Mouse (Mus musculus) ES-CJ7 (cell line): ENCODE data around the gene Myo7a.

ENCODE experiments used
- DNase-seq: peaks from one replicate; pipeline ENCODE4 v3.0.0; 2011; ENCODE audit warnings: low read depth, low spot score

Myo7a gene

DNA sequence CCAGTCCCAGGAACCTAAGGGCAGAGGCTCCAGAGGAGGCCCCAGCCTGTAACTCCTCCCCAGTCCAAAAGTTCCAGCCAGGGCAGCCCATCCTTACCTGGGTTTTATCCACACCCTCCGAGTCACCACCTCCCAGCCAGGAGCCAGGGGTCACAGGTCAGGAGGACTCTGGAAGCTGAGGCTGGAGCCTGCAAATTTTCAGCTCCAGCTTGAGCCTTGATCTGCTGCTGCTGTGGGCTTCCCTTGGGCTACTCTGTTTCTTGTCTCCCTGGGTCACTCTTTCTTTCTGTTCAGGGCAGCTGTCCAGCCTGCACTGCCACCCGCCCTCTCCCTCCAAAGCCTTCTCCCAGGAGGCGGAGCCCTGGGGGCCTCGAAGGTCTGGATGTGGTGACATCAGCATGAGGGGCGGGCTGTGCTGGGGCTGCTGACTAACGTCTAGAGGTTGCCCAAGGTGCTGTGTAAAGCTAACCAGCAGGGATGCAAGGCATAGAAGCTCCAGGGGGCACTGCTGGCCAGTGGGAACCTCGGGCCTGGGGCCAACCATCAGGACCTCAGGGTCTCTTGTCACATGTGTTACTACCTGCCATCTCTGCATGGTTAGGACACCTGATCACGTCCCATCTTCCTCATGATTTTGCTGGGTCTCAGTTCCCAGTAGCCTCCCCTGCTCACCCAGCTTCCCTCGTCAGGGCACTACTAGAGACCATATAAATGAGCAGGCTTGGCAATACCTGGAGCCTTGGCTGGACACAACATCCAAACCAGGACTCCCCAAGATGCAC is at the start of gene Myo7a:
Gene Myo7a (minus strand): TSS at position 346 of the 782 bp plus-strand sequence.
- peak; percentile 16 for DNase-seq

DNA sequence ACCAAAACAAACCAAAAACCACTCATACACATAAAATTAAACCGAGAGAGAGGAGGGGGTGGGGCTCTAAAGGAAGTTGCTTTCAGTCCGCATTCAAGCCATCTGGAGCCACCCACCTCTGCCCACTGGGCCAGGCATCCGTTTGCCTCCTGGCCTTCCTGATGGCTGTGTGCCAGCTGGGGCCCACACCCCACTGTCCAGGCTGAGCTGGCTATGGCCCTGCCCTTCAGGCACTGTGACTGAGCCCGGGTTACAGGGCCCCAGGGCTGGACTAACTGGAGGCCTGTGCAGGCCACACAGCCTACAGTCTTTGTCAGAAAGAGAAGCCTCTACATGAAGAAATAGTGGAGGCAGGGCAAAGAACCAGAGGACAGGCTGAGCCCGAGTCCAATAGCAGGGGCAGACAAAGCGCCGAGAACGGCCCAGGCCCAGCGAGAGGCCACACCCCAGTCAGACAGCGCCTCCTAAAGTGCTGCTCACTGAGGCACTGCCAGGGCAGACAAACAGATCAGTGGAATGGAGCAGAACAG is 45.7 kb upstream of the Myo7a start:
- no peak for DNase-seq

DNA sequence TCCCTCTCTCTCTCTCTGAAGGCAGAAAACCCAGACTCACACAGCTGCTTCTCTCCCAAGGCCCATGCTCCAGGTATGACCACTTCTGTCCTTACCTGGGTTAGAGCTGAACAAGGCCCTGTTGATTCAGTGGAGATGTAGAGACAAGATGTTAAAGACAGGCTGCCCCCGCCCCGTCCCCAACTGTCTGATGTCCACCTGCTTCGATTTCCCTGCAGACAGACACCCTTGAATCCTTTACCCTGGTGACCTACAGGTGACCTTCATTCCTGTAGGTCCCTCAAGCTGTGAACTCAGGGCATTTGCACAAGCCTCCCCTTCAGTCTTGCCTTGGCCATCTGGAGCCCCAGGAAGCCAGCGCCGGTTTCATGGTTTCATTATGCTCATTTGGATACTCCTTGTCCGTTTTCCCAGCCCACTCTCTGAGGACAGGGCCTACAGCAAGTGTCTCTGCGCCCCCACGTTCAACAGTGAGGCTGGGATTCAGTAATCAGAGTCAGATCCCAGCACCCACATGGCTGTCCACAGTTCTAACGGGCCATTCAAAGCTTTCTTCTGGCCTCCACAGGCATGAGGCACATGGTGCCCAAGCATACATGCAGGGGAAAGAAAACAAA is 45.2 kb upstream of the Myo7a start:
- DNase-seq = no peak

DNA sequence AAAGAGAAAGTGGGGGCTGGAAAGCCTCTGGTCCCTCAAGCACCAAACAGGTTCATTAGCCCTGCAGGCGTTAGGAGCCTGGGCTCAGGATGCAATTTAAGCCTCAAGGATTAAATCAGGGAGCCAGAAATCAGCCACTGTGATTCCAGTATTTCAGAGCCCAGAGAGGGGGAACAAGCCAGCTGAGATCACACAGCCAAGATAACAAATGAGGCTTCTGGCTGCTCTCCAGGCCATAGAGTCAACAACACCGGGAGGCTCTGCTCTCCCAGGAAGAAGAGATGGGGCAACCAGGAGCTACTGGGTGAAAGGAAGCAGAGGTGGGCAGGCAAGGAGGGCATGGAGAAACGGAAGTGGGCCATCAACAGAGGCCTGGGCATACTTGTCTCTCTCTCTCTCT is 44.4 kb upstream of the Myo7a start:
- DNase-seq = no peak

DNA sequence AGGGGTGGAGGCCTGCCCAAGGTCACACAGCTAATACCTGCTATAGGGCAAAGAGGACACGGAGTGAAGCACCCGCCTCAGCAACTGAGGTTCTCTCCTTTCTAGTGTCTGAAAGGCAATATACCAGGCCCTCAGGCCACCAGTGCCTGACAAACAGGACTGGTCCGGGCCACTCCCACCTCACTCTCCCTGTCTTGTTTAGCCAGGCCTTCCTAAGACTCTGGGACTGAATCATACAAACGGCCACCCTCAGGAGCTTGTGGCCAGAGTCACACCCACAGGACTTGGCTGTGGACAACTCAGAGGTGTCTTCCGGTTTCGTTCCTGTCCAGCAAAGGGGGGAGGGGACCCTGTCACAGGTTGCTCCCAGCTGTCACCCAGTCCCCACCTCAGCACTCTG is 42.9 kb upstream of the Myo7a start:
- no peak for DNase-seq

DNA sequence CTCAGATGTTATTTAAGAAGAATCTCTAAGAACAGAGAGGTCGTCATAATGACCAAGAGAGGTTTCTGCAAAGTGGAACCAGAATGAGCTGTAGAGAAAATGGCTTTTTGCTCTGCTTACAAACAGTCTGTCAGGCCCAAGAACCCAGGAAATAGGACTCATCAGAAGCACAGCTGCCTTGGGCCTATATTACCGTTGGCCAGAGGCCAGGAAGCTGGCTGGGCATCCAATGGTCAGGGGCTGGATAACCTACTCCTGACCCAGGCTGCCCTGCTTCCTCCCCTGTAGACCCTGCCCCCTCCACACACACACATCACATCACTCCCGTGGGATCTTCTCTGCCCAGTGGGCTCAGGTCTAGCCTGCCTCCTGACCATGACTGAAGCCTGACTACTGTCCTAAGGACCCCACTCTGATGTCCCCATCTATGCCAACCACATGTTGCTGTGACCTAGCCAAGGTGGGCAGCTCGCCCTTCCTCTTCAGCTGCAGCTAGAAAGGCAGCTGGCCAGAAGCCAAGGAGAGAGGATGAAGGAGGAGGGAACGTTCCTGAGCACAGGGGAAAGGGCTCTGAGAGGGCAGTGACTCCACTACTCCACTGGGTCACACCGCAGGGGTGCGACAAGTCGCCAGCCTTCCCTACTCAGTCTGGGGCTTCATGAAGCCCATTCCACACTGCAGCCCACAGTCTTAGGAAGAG is 40.9 kb upstream of the Myo7a start:
- no peak for DNase-seq

DNA sequence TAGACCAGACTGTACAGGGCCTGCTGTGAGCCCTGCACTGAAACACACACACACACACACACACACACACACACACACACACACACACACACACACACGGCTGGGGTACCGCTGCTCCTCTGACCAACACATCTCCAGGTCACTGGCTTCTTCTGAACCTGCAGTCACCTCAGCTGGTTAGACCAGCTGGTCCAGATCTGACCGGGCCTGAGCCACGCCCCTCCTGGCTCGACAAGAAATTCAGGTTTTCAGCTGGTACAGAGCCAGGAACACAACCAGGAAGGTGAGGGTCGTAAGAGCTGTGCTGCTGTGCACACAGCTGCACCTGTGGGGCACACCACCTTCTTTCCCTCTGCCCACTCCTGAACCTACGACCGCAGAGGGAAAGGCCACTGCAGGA is 39.2 kb upstream of the Myo7a start:
- DNase-seq = no peak

DNA sequence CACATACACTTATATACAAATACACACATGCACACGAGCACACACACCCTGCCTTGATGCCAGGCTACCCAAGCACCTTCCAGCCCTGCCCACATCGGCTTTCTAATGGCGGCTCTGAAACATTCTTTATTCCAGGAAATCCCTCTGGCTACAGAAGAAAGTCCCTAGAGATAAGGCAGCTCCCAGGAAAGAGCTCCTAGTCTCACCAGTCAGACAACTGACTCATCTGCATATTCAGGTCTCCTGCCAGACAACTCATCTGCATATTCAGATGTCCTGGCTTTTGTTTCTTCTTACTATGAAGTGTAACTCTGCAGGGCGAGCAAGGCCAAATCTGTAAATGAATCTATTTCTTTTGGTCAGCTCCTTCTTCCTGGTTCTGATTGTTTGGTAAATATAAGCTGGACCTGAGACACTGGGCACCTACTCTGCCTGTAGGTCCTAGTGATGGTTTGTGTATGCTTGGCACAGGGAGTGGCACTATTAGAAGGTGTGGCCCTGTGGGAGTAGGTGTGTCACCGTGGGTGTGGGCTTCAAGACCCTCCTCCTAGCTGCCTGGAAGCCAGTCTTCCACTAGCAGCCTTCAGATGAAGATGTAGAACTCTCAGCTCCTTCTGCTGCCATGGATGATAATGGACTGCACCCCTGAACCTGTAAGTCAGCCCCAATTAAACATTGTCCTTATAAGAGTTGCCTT is 38.5 kb upstream of the Myo7a start:
- peak; percentile 77 for DNase-seq

DNA sequence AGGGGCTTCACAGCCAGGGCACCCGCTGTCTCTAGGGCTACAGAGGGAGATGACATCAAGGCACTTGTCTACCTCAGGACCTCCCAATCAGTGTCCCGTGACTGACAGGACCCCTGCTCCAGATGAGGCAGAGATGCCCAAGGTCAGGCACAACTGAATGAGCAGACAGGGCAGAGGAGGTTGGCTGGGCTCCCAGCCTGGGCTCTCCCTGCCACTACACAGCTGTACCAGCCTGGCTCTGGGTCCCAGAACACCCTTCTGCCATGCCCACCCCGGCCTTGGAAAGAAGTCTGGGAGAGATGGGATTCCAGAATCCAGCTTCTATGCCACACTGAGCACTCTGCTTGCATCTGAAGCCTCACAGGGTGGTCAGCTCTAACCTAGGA is 36.9 kb upstream of the Myo7a start:
- no peak for DNase-seq

DNA sequence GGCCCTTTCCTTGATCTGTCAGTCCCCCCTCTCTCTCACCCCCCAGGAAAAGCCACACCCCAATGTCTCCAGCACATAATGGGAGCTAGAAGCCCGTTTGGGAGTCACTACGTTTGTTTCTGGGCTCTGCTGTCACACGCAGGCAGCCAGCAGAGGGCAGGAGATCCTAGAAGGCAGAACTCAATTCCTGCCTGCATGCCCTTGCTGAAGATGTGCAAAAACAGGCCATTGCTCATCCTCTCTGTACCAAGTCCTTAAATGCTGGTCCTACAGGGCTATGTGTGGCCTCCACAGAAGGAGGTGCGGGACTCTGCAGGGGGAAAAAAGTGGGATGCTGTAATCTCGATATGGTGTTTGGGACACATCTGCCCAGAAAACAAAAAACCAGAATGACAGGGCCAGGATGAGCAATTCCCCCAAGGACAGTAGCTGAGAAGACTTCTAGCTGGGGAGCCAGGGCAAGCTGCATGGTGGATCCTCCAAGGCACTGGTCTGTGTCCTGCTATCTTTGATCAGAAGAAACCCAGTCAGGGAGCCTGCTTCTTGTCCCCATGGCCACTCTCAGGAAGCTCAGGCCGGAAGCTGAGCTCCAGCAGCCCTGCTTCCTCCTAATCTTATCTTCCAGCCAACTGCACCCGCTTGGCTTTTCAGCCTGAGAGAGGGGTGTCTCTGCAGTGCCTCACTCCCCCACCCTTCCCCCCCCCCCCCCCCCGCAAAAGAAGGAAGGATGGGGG is 36.4 kb upstream of the Myo7a start:
- DNase-seq = peak; percentile 68

DNA sequence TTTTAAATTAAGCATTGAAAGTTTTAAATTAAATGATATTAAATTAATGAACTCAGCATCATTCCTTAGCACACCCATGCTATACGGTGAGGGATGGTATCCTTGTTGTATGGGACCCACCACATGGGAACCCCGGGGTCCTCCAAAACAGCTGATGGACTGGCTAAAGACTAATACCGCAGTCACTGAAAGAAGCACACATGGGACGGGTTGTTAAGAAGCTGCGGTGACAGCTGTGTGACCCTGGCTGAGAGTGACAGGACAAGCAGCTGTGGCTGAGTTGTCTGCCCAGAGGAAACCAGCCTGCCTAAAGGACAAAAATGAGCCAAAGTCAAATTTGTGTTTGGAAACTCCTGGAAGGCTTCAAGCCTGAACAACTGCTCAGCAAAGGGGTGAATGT is 34.6 kb upstream of the Myo7a start:
- DNase-seq = no peak

DNA sequence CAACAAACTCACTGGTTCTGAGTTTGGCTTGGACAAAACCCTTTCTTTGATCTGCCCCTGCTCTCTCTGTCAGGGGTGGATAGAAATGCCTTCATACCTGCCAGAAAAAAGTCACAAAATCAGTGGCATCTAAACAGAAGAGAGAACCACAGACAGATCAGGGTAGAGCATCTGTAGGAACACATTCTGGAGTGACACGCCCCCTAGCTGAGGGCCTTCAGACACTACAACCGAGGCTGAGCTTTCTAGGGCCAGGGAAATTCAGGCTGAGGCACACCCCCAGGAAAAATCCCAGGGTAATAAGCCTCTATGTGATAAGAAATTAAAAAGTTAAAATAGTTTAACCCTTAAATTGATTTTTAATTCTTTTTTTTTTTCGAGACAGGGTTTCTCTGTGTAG is 34.0 kb upstream of the Myo7a start:
- no peak for DNase-seq

DNA sequence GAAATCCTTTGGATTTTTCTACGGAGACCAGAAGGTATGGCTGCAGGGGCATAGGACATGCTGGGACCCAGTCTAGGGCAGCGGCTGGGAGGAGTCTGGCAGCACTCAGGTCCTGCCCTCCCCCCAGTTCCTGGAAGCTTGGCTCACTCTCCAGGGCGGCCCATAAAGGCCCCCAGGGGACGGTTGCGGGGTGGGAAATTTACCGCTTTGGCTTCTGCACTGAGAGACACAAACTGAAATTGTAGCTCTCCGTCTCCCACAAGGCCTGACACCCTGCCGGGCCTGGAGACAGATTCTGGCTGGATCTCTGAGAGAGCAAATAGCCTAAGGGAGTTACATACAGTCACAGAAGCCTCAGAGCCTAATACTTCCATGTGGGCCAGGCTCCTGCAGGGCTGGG is 33.1 kb upstream of the Myo7a start:
- DNase-seq = no peak

DNA sequence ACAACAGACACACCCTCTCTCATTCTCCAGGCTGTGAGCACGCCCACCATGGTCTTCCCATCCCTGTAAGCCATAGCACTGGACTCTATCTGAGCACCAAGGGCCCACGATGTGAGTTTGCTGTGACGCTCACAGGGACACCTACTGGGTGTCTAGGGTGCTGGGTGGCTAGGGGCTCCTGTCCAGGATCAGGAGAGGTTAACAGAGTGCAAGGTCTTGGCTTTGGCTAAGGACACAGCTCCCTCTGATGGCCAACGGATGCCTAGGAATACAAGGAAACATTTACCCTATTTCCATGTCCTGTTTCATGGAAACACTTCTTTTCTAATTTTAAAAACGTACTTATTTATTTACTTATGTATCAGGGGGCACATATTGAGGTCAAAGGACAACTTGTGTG is 31.2 kb upstream of the Myo7a start:
- no peak for DNase-seq

DNA sequence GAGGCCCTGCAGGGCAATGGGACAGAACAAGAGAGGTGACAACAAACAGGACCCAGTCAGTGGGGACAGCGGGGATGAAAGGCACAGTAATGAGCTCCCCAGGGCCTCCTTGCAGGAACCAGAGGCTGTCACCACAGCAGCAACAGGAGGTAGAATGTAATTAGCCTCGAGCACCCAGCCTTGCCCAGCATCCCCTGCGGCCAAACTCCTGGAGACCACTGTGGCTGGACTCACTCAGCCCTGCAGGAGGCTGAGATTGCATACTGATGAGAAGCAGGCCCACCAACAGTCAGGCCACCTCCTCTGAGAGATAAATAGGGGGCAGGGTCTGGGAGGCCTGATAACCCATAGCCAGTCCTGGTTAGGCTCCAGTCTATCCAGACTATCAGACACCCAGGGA is 30.5 kb upstream of the Myo7a start:
- no peak for DNase-seq

DNA sequence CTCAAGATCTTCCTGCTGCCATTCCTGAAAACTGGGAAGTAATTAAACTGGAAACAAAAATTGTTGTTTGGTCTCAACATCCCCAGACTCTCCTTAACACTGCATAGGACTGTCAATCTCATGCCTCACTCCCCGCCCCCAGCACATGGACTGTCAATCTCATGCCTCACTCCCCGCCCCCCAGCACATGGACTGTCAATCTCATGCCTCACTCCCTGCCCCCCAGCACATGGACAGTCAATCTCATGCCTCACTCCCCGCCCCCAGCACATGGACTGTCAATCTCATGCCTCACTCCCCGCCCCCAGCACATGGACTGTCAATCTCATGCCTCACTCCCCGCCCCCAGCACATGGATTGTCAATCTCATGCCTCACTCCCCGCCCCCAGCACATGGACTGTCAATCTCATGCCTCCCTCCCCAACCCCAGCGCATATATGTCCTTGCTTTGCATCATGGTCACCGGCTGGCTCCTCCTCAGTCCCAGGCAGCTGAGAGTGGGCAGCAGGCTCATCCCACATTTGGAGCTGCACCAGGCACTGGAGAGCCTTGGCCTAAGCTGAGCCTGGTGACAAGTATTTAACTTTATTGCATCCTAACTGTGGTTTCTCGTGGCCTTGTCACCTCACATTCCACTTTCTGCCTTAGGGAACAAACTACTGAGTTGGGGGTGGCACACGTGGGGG is 29.5 kb upstream of the Myo7a start:
- no peak for DNase-seq

DNA sequence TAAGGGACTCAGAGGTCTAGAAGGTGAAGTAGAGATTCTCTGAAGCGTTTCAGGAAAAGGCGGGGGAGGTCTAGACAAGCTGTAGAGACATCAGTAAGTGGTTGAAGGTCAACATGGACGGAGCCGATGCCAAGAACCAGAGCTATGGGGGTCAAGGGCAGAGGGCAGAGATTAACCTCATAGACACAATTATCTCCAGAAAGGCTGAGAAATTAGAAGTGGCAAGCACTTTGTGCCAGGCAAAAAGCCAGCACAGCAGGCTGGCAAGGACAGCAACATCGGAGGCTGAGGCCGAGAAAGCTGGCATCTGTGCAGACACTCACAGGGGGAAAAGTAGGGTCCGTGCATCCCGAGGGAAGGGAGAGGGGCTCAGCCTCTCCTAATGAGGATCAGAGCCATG is 28.4 kb upstream of the Myo7a start:
- no peak for DNase-seq

DNA sequence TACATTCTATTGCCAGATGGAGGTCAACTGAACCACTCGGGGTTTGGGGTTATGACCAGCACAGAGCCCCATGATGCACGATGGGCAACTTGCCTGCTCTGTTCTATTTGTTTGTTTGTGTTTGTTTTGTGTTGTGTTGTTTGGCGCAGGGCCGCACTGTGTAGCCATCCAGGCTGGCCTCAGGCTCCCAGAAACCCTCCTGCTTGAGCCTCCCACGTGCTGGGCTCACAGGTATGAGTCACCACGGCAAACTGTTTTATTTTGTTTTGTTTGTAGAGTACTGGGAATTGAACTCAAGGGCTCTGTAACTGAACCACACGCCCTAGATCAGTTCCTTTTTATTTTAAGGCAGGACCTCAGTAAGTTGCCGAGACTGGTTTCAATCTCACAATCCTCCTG is 27.1 kb upstream of the Myo7a start:
- DNase-seq = no peak

DNA sequence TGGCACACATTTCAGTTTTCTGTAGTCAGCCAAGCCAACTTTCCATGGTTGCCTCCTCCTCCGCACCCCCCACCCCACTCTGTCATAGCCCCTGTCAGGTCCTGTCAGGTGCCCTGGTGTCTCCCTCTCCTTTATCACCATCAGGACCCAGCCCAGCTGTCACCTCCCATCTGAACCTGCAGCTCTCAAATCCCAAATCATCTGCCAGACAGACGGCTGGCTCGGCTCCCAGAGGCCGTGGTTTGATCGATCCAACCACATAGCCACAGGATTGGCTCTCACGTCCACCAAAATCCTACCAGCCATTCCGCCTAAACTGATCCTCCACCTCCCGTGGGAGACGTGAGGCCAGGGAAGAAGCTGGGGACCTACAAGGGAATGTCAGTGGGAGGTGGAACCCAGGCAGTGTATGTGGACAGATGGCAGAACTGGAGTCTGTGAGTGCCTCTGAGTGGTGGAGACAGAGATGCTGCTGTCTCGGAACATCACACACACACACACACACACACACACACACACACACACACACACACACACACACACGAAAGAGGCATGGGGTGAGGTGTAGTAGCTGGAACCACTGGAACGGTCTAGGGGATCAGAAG is 26.6 kb upstream of the Myo7a start:
- DNase-seq = no peak

DNA sequence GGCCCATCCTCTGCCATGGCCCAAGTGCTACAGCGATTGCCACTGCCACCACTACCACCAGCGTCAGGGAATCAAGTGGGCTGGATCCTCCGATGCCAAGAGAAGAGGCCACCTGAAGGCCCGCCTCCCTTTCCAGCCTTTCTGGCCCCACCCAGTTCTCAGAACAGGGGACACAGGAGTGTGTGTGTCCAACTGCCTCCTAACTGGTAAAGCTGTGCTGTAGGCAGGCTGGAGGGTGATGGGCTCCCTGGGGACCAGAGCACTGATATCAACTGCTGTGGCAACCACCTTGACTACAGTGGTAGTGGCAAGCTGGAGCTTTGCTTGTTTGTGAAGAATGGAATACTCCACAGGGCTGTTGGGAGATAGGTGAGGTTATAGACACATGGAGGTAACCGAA is 26.1 kb upstream of the Myo7a start, which contains the start of gene Omp:
Gene Omp (minus strand): TSS at position 101 of the 400 bp plus-strand sequence.
- DNase-seq = no peak
